Mouse (Mus musculus): ENCODE results near the gene Pou1f1.

Gene Pou1f1

DNA sequence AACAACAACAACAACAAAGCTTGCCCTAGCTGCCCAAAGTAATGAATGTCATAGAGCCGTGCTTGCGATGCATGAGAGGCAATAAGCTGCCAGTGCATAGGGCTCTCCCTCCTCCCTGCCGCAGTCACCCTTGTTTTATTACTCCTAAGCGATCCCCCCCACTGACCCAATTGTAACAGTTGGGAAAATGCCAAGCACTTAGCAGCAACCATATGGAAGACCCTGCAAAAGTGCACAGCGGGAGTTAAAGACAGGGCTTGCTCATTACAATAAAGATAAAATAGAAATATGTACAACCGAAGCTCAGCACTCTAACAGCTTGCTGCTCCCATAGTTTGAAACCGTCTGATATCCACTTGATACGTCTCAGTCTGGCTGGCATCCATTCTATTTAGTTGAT, 44.0 kb downstream of the Pou1f1 start:
- DNase-seq (ENCODE audit: low spot score), result no peak

DNA sequence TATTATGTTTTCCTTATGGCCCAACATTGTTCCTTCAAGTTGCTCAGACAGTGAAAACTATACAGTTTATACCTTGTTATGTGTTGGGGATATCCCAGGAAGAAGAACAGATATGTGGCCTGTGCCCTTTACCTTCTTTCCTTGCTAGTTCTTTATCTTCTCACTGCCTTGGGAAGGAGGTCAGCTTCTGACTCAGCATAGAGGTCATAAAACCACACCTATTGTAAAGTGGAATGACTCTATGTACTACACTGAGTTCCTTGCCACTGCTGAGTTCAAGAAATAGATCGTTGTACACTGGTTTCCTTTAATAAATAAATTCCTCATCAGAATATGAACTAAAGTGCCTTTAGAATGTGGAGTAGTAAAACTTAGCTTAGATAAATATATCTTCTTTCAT, 44.6 kb downstream of the Pou1f1 start:
- DNase-seq (ENCODE audit: low spot score), result no peak

DNA sequence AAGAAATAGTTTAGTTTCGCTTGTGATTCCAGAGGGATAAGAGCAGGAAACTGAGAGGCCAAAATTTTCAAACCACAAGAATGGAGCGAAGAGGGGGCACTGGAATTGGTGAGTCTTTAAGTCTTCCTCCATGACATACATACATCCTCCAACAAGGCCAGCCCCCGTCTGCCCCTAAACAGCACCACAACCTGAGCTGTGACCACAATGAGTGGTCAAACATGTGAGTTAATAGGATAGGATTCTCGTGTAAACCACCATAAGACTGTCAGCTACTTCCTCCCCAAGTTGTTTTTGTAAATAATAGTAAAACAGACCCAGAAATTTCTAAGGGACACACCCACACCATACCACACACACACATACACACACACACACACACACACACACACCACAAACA, 48.5 kb downstream of the Pou1f1 start:
- no peak for DNase-seq (ENCODE audit: low spot score)

DNA sequence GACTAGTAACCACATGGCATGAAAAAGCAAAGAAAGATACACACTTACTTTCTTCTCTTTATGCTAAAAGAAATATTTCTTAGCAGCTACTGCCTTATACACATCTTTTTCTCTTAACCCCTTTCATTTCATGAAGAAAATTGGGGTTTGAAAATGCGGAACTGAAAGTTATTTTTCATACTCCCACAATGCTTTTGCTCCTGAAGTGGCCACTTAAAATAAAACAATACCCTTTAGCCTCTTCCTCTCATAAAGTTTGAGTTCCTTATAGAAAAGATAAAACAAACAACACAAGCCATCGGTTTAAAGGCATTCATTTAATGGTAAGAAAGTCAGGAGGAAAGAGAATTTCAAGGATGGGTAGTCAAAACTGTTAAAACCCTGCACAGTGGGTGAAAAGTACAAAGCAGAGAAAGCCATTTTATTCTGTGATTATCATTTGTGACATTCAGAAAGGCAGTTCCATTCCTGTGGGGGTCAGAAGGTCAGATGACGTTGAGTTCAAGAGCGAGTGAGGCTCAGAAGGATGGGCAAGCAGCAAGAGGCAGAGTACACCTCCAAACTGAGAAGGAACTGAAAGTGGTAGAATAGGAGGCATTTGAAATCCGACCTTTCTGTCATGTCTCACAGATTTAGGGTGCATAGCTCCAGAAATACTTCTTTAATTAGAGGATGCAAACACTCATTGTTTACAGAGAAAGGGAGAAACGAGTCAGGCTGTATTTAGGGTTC, 57.2 kb downstream of the Pou1f1 start:
- DNase-seq (ENCODE audit: low spot score), result no peak
